Mouse (Mus musculus) embryonic facial prominence, embryonic 11.5 days (tissue): Measurements from ENCODE around the gene Kdm2b. TPM values are rescaled to one million over a fixed set of nuclear protein-coding genes. Genes with fewer than 3 reads are reported as not detected.

Experiments
- ATAC-seq: fragments of 200-750 bp; cut with Nextera tagmentation; replicated peaks from 2 replicates; pipeline ENCODE4 v1.8.0; 2017; ENCODE audit warnings: low read depth; ENCODE audit not compliant: insufficient number of reproducible peaks, low FRiP score, low TSS enrichment
- DNase-seq: peaks from one replicate; pipeline ENCODE4 v3.0.0-alpha.2; 2015; ENCODE audit warnings: low spot score
- H3K27ac ChIP-seq: fragments of 300-500 bp; sonication (generic); replicated peaks from 2 replicates; pipeline ENCODE4 v1.5.1; 2014; ENCODE audit warnings: mild to moderate bottlenecking, low read depth, low read length, control low read depth
- H3K27me3 ChIP-seq: fragments of 300-500 bp; sonication (generic); 2 replicates; pipeline ENCODE4 v1.6.1; 2014; ENCODE audit warnings: mild to moderate bottlenecking, low read length, moderate library complexity, mixed read lengths; ENCODE audit not compliant: control insufficient read depth, insufficient read depth
- H3K36me3 ChIP-seq: fragments of 300-500 bp; sonication (generic); replicated peaks from 2 replicates; pipeline ENCODE4 v1.6.1; 2014; ENCODE audit warnings: low read depth, mild to moderate bottlenecking, low read length, moderate library complexity, mixed read lengths; ENCODE audit not compliant: control insufficient read depth, insufficient read depth
- H3K4me1 ChIP-seq: fragments of 300-500 bp; sonication (generic); 2 replicates; pipeline ENCODE4 v1.6.1; 2014; ENCODE audit warnings: low read length, mixed read lengths; ENCODE audit not compliant: control insufficient read depth, insufficient read depth
- H3K4me2 ChIP-seq: fragments of 300-500 bp; sonication (generic); 2 replicates; pipeline ENCODE4 v1.6.1; 2014; ENCODE audit warnings: low read depth, mild to moderate bottlenecking, control low read depth, low read length, moderate library complexity
- H3K4me3 ChIP-seq: fragments of 300-500 bp; sonication (generic); 2 replicates; pipeline ENCODE4 v1.5.1; 2014; ENCODE audit warnings: low read depth, low read length, control low read depth
- H3K9ac ChIP-seq: fragments of 300-500 bp; sonication (generic); replicated peaks from 2 replicates; pipeline ENCODE4 v1.6.1; 2014; ENCODE audit warnings: mild to moderate bottlenecking, control low read depth, low read length
- H3K9me3 ChIP-seq: fragments of 300-500 bp; sonication (generic); replicated peaks from 2 replicates; pipeline ENCODE4 v1.6.1; 2016; ENCODE audit warnings: mild to moderate bottlenecking, low read length, inconsistent platforms, mixed read lengths; ENCODE audit not compliant: control insufficient read depth
- WGBS: fragments of 180-500 bp; shearing (Covaris S2); extraction: QIAGEN DNeasy Blood & Tissue Kit; methylation state at CpG from one replicate; pipeline ENCODE4 v1.1.7; 2014; 5-methylcytosine and 5-hydroxymethylcytosine counted together
- polyA plus RNA-seq: library from polyadenylated mRNA; unstranded; fragments of >200 nt; fragmentation: Nextera tagmentation; extraction: Ambion mirVana; gene quantifications from 2 replicates; pipeline ENCODE4 v1.2.1, GENCODE M21; 2014

Kdm2b gene
- polyA plus RNA-seq, 1 experiment from 2014 or later: 54.1 TPM

DNA sequence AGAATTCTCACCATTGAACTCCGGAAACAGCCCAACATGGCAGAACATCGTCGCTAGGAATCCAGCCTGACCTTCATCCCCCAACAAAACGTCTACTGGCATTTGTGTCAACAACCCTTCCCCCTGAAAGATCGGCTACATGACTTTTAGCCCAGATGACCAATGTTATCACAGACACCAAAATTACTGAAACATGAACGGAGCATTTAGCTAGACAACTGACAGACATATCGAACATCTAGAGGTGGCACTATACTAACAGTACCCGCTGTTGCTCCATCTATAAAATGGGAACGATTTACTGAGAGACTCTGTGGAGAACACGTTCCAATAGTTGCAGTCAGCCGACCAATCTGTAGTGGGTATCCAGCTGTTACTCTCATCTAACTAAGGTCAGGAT is 88.4 kb downstream of the Kdm2b start:
- H3K9ac ChIP-seq: peak overlapping the region; percentile 96
- ATAC-seq: no peak
- H3K4me1 ChIP-seq: no peaks in the 10 kb centered on the region
- no peaks in the 10 kb centered on the region for H3K9me3 ChIP-seq
- no peaks in the 10 kb centered on the region for H3K36me3 ChIP-seq
- H3K4me3 ChIP-seq: peak overlapping the region; percentile 95; the same call in 1 of the 2 replicates
- H3K27me3 ChIP-seq: no peaks in the 10 kb centered on the region
- peak overlapping the region; percentile 91; the same call in 1 of the 2 replicates for H3K4me2 ChIP-seq
- 52% methylated on average over 11 of the region's 11 CpGs for WGBS
- H3K27ac ChIP-seq: no peak overlapping the region
- DNase-seq: no peak

- H3K4me2 ChIP-seq: peak overlapping the region; percentile 91
- ATAC-seq: peak; percentile 65; the same call in 1 of the 2 replicates
- H3K27me3 ChIP-seq: no peaks in the 10 kb centered on the region
- H3K27ac ChIP-seq: peak overlapping the region; percentile 84
- H3K36me3 ChIP-seq: no peaks in the 10 kb centered on the region
- WGBS: 3% methylated on average over 33 of the region's 33 CpGs
- peak overlapping the region; percentile 95 for H3K4me3 ChIP-seq
- no peak for DNase-seq
- H3K9me3 ChIP-seq: no peaks in the 10 kb centered on the region
- H3K9ac ChIP-seq: peak overlapping the region; percentile 96
- no peaks in the 10 kb centered on the region for H3K4me1 ChIP-seq
Measured at GRCm38 (mm10) chr5:122900558-122901171, 89.0 kb downstream of the Kdm2b start.

DNA sequence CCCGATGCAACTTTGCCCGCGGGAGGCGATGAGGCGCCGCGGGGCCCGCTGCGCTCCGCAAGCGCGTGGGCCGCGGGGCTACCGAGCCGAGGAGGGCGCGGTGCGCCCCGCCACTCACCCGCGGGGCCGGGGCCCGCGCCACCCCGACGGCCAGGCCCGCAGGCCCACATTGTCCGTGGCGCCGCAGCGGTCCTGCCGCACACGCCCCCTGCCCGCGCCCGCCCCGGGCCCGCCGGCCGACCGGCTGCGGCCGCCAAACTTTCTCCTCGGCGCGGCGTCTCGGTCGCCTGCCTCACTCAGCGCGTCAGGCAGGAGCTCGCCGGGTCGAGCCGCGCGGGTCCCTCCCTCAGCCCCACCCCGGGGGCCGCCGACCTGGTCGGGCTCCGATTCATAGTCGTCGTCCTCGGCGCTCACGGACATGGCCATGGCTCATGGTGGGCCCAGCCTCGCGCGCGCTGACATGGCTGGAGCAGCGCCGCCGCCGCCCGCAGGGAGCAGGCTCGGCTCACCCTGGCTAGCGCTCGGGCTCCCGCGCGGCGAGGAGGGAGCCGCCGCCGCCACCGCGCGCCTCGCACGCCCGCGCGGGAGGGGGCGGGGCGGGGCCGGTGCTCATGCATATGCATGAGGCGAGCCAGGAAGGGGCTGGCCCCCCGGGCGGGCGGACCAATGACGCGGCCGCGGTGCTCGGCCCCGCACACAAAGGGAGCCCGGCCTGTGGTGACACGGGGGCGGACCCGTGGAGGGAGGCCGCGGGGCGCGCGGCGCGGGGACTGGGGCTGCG is 89.7 kb downstream of the Kdm2b start:
- DNase-seq (peak; percentile 95), ATAC-seq (peak; percentile 96)
- Histone ChIP-seq H3K4me3 (peak overlapping the region; percentile 95), H3K4me1 (no peaks in the 10 kb centered on the region), H3K27ac (peak overlapping the region; percentile 84), H3K36me3 (no peaks in the 10 kb centered on the region), H3K27me3 (no peaks in the 10 kb centered on the region), H3K9me3 (no peaks in the 10 kb centered on the region), H3K4me2 (peak overlapping the region; percentile 91), H3K9ac (peak overlapping the region; percentile 96)
- WGBS: under 1% methylated on average over 106 of the region's 120 CpGs

- no peaks in the 10 kb centered on the region for H3K4me1 ChIP-seq
- H3K27ac ChIP-seq: peak overlapping the region; percentile 84; the same call in 1 of the 2 replicates
- no peaks in the 10 kb centered on the region for H3K36me3 ChIP-seq
- no peaks in the 10 kb centered on the region for H3K27me3 ChIP-seq
- no peaks in the 10 kb centered on the region for H3K9me3 ChIP-seq
- ATAC-seq: no peak
- H3K4me2 ChIP-seq: peak overlapping the region; percentile 81
- DNase-seq: peak; percentile 26
- WGBS: 4% methylated on average over 42 of the region's 45 CpGs
- peak overlapping the region; percentile 95 for H3K4me3 ChIP-seq
- H3K9ac ChIP-seq: peak overlapping the region; percentile 96
Measured at GRCm38 (mm10) chr5:122898963-122899776, 90.5 kb downstream of the Kdm2b start.

GRCm38 (mm10) chr5:122898153-122898552 is 91.5 kb downstream of the Kdm2b start:
- ATAC-seq: no peak
- H3K4me3 ChIP-seq: no peak overlapping the region
- no peak for DNase-seq
- H3K27ac ChIP-seq: no peak overlapping the region
- no peaks in the 10 kb centered on the region for H3K4me1 ChIP-seq
- no peak overlapping the region for H3K9ac ChIP-seq
- H3K9me3 ChIP-seq: no peaks in the 10 kb centered on the region
- 80% methylated on average over 6 of the region's 6 CpGs for WGBS
- H3K36me3 ChIP-seq: no peaks in the 10 kb centered on the region
- H3K27me3 ChIP-seq: no peaks in the 10 kb centered on the region
- H3K4me2 ChIP-seq: no peak overlapping the region

- no peak overlapping the region for H3K4me2 ChIP-seq
- H3K36me3 ChIP-seq: no peaks in the 10 kb centered on the region
- H3K9ac ChIP-seq: no peak overlapping the region
- 77% methylated on average over 4 of the region's 4 CpGs for WGBS
- no peak overlapping the region for H3K4me3 ChIP-seq
- H3K9me3 ChIP-seq: no peaks in the 10 kb centered on the region
- ATAC-seq (no peak), DNase-seq (no peak)
- H3K27me3 ChIP-seq: no peaks in the 10 kb centered on the region
- H3K4me1 ChIP-seq: no peaks in the 10 kb centered on the region
- no peak overlapping the region for H3K27ac ChIP-seq
Measured at GRCm38 (mm10) chr5:122894821-122895220, 94.8 kb downstream of the Kdm2b start.

DNA sequence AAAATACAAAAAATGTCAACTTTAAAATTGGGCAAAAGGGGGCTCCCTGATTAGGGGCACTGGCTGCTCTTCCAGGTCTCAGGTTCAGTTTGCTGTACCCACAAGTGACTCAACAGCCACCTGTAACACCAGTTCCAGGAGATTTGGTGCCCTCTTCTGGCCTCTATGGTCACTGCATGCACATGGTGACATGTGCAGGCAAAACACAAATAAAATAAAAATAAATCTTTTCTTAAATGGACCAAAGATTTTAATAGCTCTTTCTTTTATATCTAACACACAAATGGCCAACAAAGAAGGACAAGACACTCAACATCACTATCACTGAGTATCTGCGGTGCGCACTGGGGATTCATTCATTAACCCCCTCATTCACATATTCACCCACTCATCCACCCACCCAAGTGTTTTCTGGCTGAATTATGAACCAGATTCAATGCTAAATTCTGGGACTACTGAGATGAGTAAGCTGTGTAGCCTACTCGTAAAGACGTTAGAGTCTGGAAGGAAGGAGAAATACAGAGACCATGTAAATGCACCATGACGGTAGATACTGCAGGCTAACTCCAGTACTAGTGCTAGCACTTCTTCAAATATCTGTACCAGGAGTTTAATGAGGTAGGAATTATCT is 95.5 kb downstream of the Kdm2b start:
- Histone ChIP-seq H3K36me3 (no peaks in the 10 kb centered on the region), H3K4me2 (no peak overlapping the region), H3K9me3 (no peaks in the 10 kb centered on the region), H3K27me3 (no peaks in the 10 kb centered on the region), H3K27ac (no peak overlapping the region), H3K9ac (no peak overlapping the region), H3K4me1 (no peaks in the 10 kb centered on the region), H3K4me3 (no peak overlapping the region)
- ATAC-seq (no peak), DNase-seq (peak; percentile 59)
- WGBS: 93% methylated on average over 5 of the region's 5 CpGs
